Mouse (Mus musculus) megakaryocyte, embryonic 14.5 days (primary cell): ENCODE measurements around the gene Caprin1.

ENCODE experiments used
- FLI1 ChIP-seq: IDR thresholded peaks from 2 replicates; pipeline ENCODE4 v1.6.1; 2012; ENCODE audit warnings: low read length, inconsistent platforms, mixed read lengths
- GATA1 ChIP-seq: IDR thresholded peaks from 3 replicates; pipeline ENCODE4 v1.6.1; 2012; ENCODE audit warnings: mixed read lengths, low read length, inconsistent platforms, borderline replicate concordance

- TF ChIP-seq FLI1 (no peak), GATA1 (no peak)
Observed at GRCm38 (mm10) chr2:103746761-103747160, 50.7 kb downstream of the Caprin1 start.
